Mouse (Mus musculus) megakaryocyte, embryonic 14.5 days (primary cell): ENCODE results near the gene Ccl11. TPM values are rescaled to one million over a fixed set of nuclear protein-coding genes. Genes with fewer than 3 reads are reported as not detected.

Experiments
- H3K27me3 ChIP-seq: replicated peaks from 2 replicates; pipeline ENCODE3; 2012; ENCODE audit warnings: inconsistent platforms
- H3K36me3 ChIP-seq: replicated peaks from 2 replicates; pipeline ENCODE3; 2012; ENCODE audit warnings: low read length, inconsistent platforms, mixed read lengths
- H3K4me1 ChIP-seq: 2 replicates; pipeline ENCODE4 v1.6.1; 2012; ENCODE audit warnings: inconsistent platforms
- H3K4me3 ChIP-seq: replicated peaks from 2 replicates; pipeline ENCODE3; 2012; ENCODE audit warnings: moderate library complexity, mild to moderate bottlenecking, inconsistent platforms
- H3K9me3 ChIP-seq: 2 replicates; pipeline ENCODE4 v1.6.1; 2012; ENCODE audit warnings: inconsistent platforms
- FLI1 ChIP-seq: IDR thresholded peaks from 2 replicates; pipeline ENCODE4 v1.6.1; 2012; ENCODE audit warnings: low read length, inconsistent platforms, mixed read lengths
- GATA1 ChIP-seq: IDR thresholded peaks from 3 replicates; pipeline ENCODE4 v1.6.1; 2012; ENCODE audit warnings: mixed read lengths, low read length, inconsistent platforms, borderline replicate concordance
- polyA plus RNA-seq: library from polyadenylated mRNA; stranded (reverse); fragments of >175 nt; gene quantifications from 2 replicates; pipeline ENCODE4 v1.2.3, GENCODE M21; 2012; ENCODE audit warnings: low replicate concordance; ENCODE audit not compliant: insufficient read depth

Ccl11 gene
- polyA plus RNA-seq, result not detected in 2 replicates

- TF ChIP-seq FLI1, result no peak
- Histone ChIP-seq H3K27me3 (peaks cover 5% of the 10 kb centered on the region), H3K4me3 (no peak within 1 kb of the TSS), H3K4me1 (no peaks in the 10 kb centered on the region), H3K36me3 (no peaks in the 10 kb centered on the region), H3K9me3 (no peaks in the 10 kb centered on the region)
Observed at GRCm38 (mm10) chr11:82057646-82058045, at the start of gene Ccl11. Ccl11 (plus strand) TSS chr11:82057823.

- peaks cover 11% of the 10 kb centered on the region for H3K4me1 ChIP-seq
- H3K4me3 ChIP-seq, result no peak overlapping the region
- H3K27me3 ChIP-seq, result peaks cover 9% of the 10 kb centered on the region
- TF ChIP-seq GATA1, result no peak
- no peak for TF ChIP-seq FLI1
- 0 out of 2 replicates have a peak, but pooled peaks cover 4% of the 10 kb centered on the region for H3K9me3 ChIP-seq
- H3K36me3 ChIP-seq, result no peaks in the 10 kb centered on the region
Observed at GRCm38 (mm10) chr11:82010115-82010514, 47.5 kb upstream of the Ccl11 start.

GRCm38 (mm10) chr11:82011411-82012193 lies 46.0 kb upstream of the Ccl11 start:
- Histone ChIP-seq H3K36me3 (no peaks in the 10 kb centered on the region), H3K9me3 (0 out of 2 replicates have a peak, but pooled peaks cover 4% of the 10 kb centered on the region), H3K27me3 (peaks cover 9% of the 10 kb centered on the region), H3K4me1 (peaks cover 10% of the 10 kb centered on the region), H3K4me3 (no peak overlapping the region)
- TF ChIP-seq FLI1 (no peak), GATA1 (no peak)

- Histone ChIP-seq H3K27me3 (no peaks in the 10 kb centered on the region), H3K9me3 (0 out of 2 replicates have a peak, but pooled peaks cover 4% of the 10 kb centered on the region), H3K4me3 (no peak overlapping the region), H3K4me1 (no peaks in the 10 kb centered on the region), H3K36me3 (no peaks in the 10 kb centered on the region)
- TF ChIP-seq FLI1 (no peak), GATA1 (no peak)
Observed at GRCm38 (mm10) chr11:82013756-82014155, 43.9 kb upstream of the Ccl11 start.

- H3K4me3 ChIP-seq, result no peak overlapping the region
- 0 out of 2 replicates have a peak, but pooled peaks cover 4% of the 10 kb centered on the region for H3K9me3 ChIP-seq
- H3K4me1 ChIP-seq, result no peaks in the 10 kb centered on the region
- H3K36me3 ChIP-seq, result no peaks in the 10 kb centered on the region
- H3K27me3 ChIP-seq, result no peaks in the 10 kb centered on the region
- TF ChIP-seq GATA1, result no peak
- no peak for TF ChIP-seq FLI1
Observed at GRCm38 (mm10) chr11:82015066-82015465, 42.6 kb upstream of the Ccl11 start.

- no peak overlapping the region for H3K4me3 ChIP-seq
- H3K4me1 ChIP-seq, result no peaks in the 10 kb centered on the region
- H3K9me3 ChIP-seq, result 0 out of 2 replicates have a peak, but pooled peaks cover 4% of the 10 kb centered on the region
- H3K27me3 ChIP-seq, result no peaks in the 10 kb centered on the region
- no peak for TF ChIP-seq FLI1
- no peak for TF ChIP-seq GATA1
- H3K36me3 ChIP-seq, result no peaks in the 10 kb centered on the region
Observed at GRCm38 (mm10) chr11:82016181-82016780, 41.3 kb upstream of the Ccl11 start.

- Histone ChIP-seq H3K36me3 (no peaks in the 10 kb centered on the region), H3K27me3 (no peaks in the 10 kb centered on the region), H3K4me3 (no peak overlapping the region), H3K4me1 (no peaks in the 10 kb centered on the region), H3K9me3 (no peaks in the 10 kb centered on the region)
- no peak for TF ChIP-seq FLI1
- TF ChIP-seq GATA1, result no peak
Observed at GRCm38 (mm10) chr11:82019389-82019788, 38.2 kb upstream of the Ccl11 start.

GRCm38 (mm10) chr11:82019793-82020192 lies 37.8 kb upstream of the Ccl11 start:
- Histone ChIP-seq H3K9me3 (no peaks in the 10 kb centered on the region), H3K36me3 (no peaks in the 10 kb centered on the region), H3K4me3 (no peak overlapping the region), H3K4me1 (no peaks in the 10 kb centered on the region), H3K27me3 (no peaks in the 10 kb centered on the region)
- no peak for TF ChIP-seq FLI1
- TF ChIP-seq GATA1, result no peak

- no peaks in the 10 kb centered on the region for H3K4me1 ChIP-seq
- no peaks in the 10 kb centered on the region for H3K9me3 ChIP-seq
- no peaks in the 10 kb centered on the region for H3K36me3 ChIP-seq
- H3K4me3 ChIP-seq, result no peak overlapping the region
- H3K27me3 ChIP-seq, result no peaks in the 10 kb centered on the region
- no peak for TF ChIP-seq GATA1
- no peak for TF ChIP-seq FLI1
Observed at GRCm38 (mm10) chr11:82021406-82021805, 36.2 kb upstream of the Ccl11 start.

- H3K9me3 ChIP-seq, result no peaks in the 10 kb centered on the region
- no peaks in the 10 kb centered on the region for H3K36me3 ChIP-seq
- no peaks in the 10 kb centered on the region for H3K27me3 ChIP-seq
- TF ChIP-seq FLI1 (no peak), GATA1 (no peak)
- H3K4me3 ChIP-seq, result no peak overlapping the region
- no peaks in the 10 kb centered on the region for H3K4me1 ChIP-seq
Observed at GRCm38 (mm10) chr11:82022504-82023056, 35.0 kb upstream of the Ccl11 start.

GRCm38 (mm10) chr11:82023769-82024168 lies 33.9 kb upstream of the Ccl11 start:
- H3K36me3 ChIP-seq, result no peaks in the 10 kb centered on the region
- H3K9me3 ChIP-seq, result no peaks in the 10 kb centered on the region
- no peak overlapping the region for H3K4me3 ChIP-seq
- no peak for TF ChIP-seq FLI1
- no peak for TF ChIP-seq GATA1
- no peaks in the 10 kb centered on the region for H3K4me1 ChIP-seq
- peaks cover 2% of the 10 kb centered on the region for H3K27me3 ChIP-seq
